14 mouse cellular contexts compared by ENCODE assay signal in the genomic region with DNA sequence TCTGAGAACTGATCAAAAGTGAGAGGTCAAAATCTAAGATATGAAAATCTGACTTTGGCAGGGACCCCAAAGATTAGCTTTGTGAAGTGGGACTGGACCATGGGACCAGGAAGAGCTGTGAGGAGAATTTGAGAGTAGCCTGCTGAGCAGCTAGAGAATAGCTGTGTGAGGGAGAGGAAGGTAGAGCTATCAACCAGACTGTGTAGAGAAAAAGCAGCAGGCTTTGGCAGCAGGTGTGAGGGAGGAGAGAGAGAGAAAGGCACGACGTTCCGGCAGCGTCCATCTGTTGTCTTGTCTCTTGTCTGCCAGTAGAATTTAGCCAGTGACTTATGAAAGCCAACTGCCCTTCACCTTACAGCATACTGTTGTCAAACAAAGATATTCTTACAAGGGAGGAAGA.
DNase-seq lines count a peak whose midpoint lies in the region.
"Had no signal": no experiment of that assay in that cellular context is flagged by ENCODE, and none has a peak within 500 bp of the region (broad histone marks: within the 10 kb centered on the region; RNA-seq: fewer than 3 reads in every experiment).

No protein-coding gene starts in this region.

- intact Hi-C loops in left cerebral cortex, postnatal 4 days (cut with DNase I) = no loop called here

- DNase-seq in left cerebral cortex, adult 18-20 months (ENCODE audit: low spot score in 2 of 2) = peak; percentile 5 to 13
- DNase-seq in left cerebral cortex, adult 11 months (ENCODE audit: low spot score) = no peak
- peak; percentile 75 to 84 for DNase-seq in cerebellum, adult 18-20 months
- DNase-seq in cerebellum, postnatal 36 days = peak; percentile 75 to 77
- DNase-seq in left cerebral cortex, postnatal 4 days = peak; percentile 67
- DNase-seq in kidney, postnatal 25 days = no peak
- DNase-seq in retina, embryonic 14.5 days (ENCODE audit: low spot score) = no peak
- DNase-seq in neural tube, embryonic 10.5 days (ENCODE audit: extremely low spot score, low spot score) = no peak
- DNase-seq: gastrocnemius, adult 2 months; heart, adult 2 months; heart, postnatal 10 days; kidney, adult 9 months; spleen, adult 18-20 months; thymus, postnatal 4 days had no signal

Comparison
In these comparisons a context has a peak if more than half of its experiments do, and no peak if none do; other contexts are left out.
1. DNase-seq: peak in left cerebral cortex, adult 18-20 months (2 of 2), cerebellum, adult 18-20 months (2 of 2), cerebellum, postnatal 36 days (2 of 2) and left cerebral cortex, postnatal 4 days (single experiment); none in left cerebral cortex, adult 11 months (single experiment), kidney, postnatal 25 days (0 of 2), retina, embryonic 14.5 days (single experiment) and neural tube, embryonic 10.5 days (single experiment).